Comparison of ENCODE assay signal across 21 mouse cellular contexts in genomic region chr2:164107125-164107874, GRCm38 (mm10). TPM values are rescaled to one million over a fixed set of nuclear protein-coding genes. Genes with fewer than 3 reads are reported as not detected.
DNase-seq lines count a peak whose midpoint lies in the region; ATAC-seq and TF ChIP-seq lines count a peak whose summit lies in the region.
"Had no signal": no experiment of that assay in that cellular context is flagged by ENCODE, and none has a peak within 500 bp of the region (broad histone marks: within the 10 kb centered on the region; RNA-seq: fewer than 3 reads in every experiment).

No protein-coding gene starts in this region.

- 78% methylated on average over 16 of the region's 16 CpGs for whole genome bisulfite sequencing in embryonic facial prominence, embryonic 12.5 days
- 81% methylated on average over 16 of the region's 16 CpGs for WGBS in embryonic facial prominence, embryonic 10.5 days
- WGBS in hindbrain, embryonic 13.5 days: 70% methylated on average over 16 of the region's 16 CpGs
- WGBS in hindbrain, embryonic 16.5 days: 63% methylated on average over 16 of the region's 16 CpGs

- no peak overlapping the region for H3K9ac ChIP-seq in embryonic facial prominence, embryonic 12.5 days
- H3K9ac ChIP-seq in hindbrain, embryonic 13.5 days: peak overlapping the region; percentile 13; the same call in 1 of the 2 replicates
- H3K9ac ChIP-seq in hindbrain, embryonic 16.5 days (ENCODE audit: low read depth, low read length): no peak overlapping the region
- H3K9ac ChIP-seq: intestine, embryonic 15.5 days; kidney, embryonic 15.5 days had no signal

- peaks cover 14% of the 10 kb centered on the region for H3K36me3 ChIP-seq in embryonic facial prominence, embryonic 12.5 days
- peaks cover 74% of the 10 kb centered on the region for H3K36me3 ChIP-seq in embryonic facial prominence, embryonic 10.5 days (replicated peaks)
- H3K36me3 ChIP-seq in hindbrain, embryonic 13.5 days: peaks cover 31% of the 10 kb centered on the region
- peaks cover 4% of the 10 kb centered on the region; the same call in 1 of the 2 replicates for H3K36me3 ChIP-seq in hindbrain, embryonic 16.5 days (ENCODE audit: control insufficient read depth, insufficient read depth, low read length)
- H3K36me3 ChIP-seq: intestine, embryonic 15.5 days had no signal

- ATAC-seq in embryonic facial prominence, embryonic 12.5 days (ENCODE audit: insufficient number of reproducible peaks, insufficient read depth, low FRiP score, low TSS enrichment): no peak
- ATAC-seq in hindbrain, embryonic 13.5 days (ENCODE audit: low FRiP score): no peak
- no peak; the same call in 1 of the 2 replicates for ATAC-seq in hindbrain, embryonic 16.5 days
- ATAC-seq: forebrain, embryonic 14.5 days; Patski had no signal

- H3K4me3 ChIP-seq in embryonic facial prominence, embryonic 12.5 days: no peak overlapping the region
- H3K4me3 ChIP-seq in embryonic facial prominence, embryonic 10.5 days: no peak overlapping the region
- H3K4me3 ChIP-seq in hindbrain, embryonic 13.5 days: no peak overlapping the region
- no peak overlapping the region for H3K4me3 ChIP-seq in hindbrain, embryonic 16.5 days (ENCODE audit: low read length)
- no peak overlapping the region for H3K4me3 ChIP-seq in embryonic fibroblast, embryonic 13.5 days (ENCODE audit: insufficient read depth, low read length)
- H3K4me3 ChIP-seq: erythroblast, embryonic 14.5 days; intestine, embryonic 15.5 days; kidney, embryonic 15.5 days; megakaryocyte, embryonic 14.5 days had no signal

- no peak for TF ChIP-seq POLR2A in embryonic fibroblast, embryonic 13.5 days (IDR thresholded peaks at IDR 0.05; ENCODE audit: low read depth, low read length)

- TF ChIP-seq CTCF in embryonic fibroblast, embryonic 13.5 days (IDR thresholded peaks at IDR 0.05; ENCODE audit: borderline replicate concordance, insufficient read depth, low read length): no peak

- H3K27me3 ChIP-seq in embryonic facial prominence, embryonic 12.5 days: no peaks in the 10 kb centered on the region
- H3K27me3 ChIP-seq in embryonic facial prominence, embryonic 10.5 days (replicated peaks; ENCODE audit: low read depth, poor library complexity, severe bottlenecking): no peaks in the 10 kb centered on the region
- H3K27me3 ChIP-seq in hindbrain, embryonic 13.5 days: no peaks in the 10 kb centered on the region
- no peaks in the 10 kb centered on the region for H3K27me3 ChIP-seq in hindbrain, embryonic 16.5 days (replicated peaks; ENCODE audit: control insufficient read depth, insufficient read depth, low read length)
- H3K27me3 ChIP-seq: intestine, embryonic 15.5 days; kidney, embryonic 15.5 days; megakaryocyte, embryonic 14.5 days; Patski had no signal

- H3K4me2 ChIP-seq in embryonic facial prominence, embryonic 12.5 days (replicated peaks): no peak overlapping the region
- H3K4me2 ChIP-seq in hindbrain, embryonic 13.5 days: no peak overlapping the region
- H3K4me2 ChIP-seq in hindbrain, embryonic 16.5 days (ENCODE audit: low read length): no peak overlapping the region
- H3K4me2 ChIP-seq: intestine, embryonic 15.5 days; kidney, embryonic 15.5 days; liver, embryonic 11.5 days had no signal

- H3K27ac ChIP-seq in embryonic facial prominence, embryonic 12.5 days: 0 out of 2 replicates have a peak overlapping the region, but pooled peaks have one; percentile 36
- no peak overlapping the region for H3K27ac ChIP-seq in embryonic facial prominence, embryonic 10.5 days (replicated peaks)
- no peak overlapping the region for H3K27ac ChIP-seq in hindbrain, embryonic 13.5 days
- H3K27ac ChIP-seq in hindbrain, embryonic 16.5 days (ENCODE audit: low read depth, low read length): no peak overlapping the region
- H3K27ac ChIP-seq in embryonic fibroblast, embryonic 13.5 days (ENCODE audit: insufficient read depth, low read length): peak overlapping the region; percentile 35
- H3K27ac ChIP-seq: intestine, embryonic 15.5 days; kidney, embryonic 15.5 days had no signal

- H3K4me1 ChIP-seq in embryonic facial prominence, embryonic 12.5 days: 0 out of 2 replicates have a peak, but pooled peaks cover 6% of the 10 kb centered on the region
- 0 out of 2 replicates have a peak, but pooled peaks cover 2% of the 10 kb centered on the region for H3K4me1 ChIP-seq in embryonic facial prominence, embryonic 10.5 days
- H3K4me1 ChIP-seq in hindbrain, embryonic 13.5 days (replicated peaks): 0 out of 2 replicates have a peak, but pooled peaks cover 5% of the 10 kb centered on the region
- no peaks in the 10 kb centered on the region for H3K4me1 ChIP-seq in hindbrain, embryonic 16.5 days (ENCODE audit: control insufficient read depth, insufficient read depth, low read depth, low read length)
- peaks cover 7% of the 10 kb centered on the region for H3K4me1 ChIP-seq in embryonic fibroblast, embryonic 13.5 days (ENCODE audit: control insufficient read depth, insufficient read depth, low read length)
- H3K4me1 ChIP-seq: kidney, embryonic 15.5 days had no signal

- no peak for DNase-seq in embryonic facial prominence, embryonic 10.5 days (ENCODE audit: low spot score)
- peak; percentile 15 for DNase-seq in ES-CJ7 (ENCODE audit: low read depth, low spot score)
- no peak for DNase-seq in kidney, postnatal 25 days
- DNase-seq in kidney, adult 11 months: no peak
- DNase-seq: adrenal gland, postnatal 25 days; cerebellum, adult 11-12 months; cerebellum, postnatal 14 days; gastrocnemius, postnatal 25 days; lung, adult 18-20 months; right cerebral cortex, postnatal 25 days had no signal

- no peaks in the 10 kb centered on the region for H3K9me3 ChIP-seq in embryonic facial prominence, embryonic 12.5 days
- H3K9me3 ChIP-seq in embryonic facial prominence, embryonic 10.5 days: no peaks in the 10 kb centered on the region
- no peaks in the 10 kb centered on the region for H3K9me3 ChIP-seq in hindbrain, embryonic 13.5 days
- no peaks in the 10 kb centered on the region for H3K9me3 ChIP-seq in hindbrain, embryonic 16.5 days (ENCODE audit: control insufficient read depth, low read length)
- H3K9me3 ChIP-seq: intestine, embryonic 15.5 days; kidney, embryonic 15.5 days; megakaryocyte, embryonic 14.5 days had no signal

RNA-seq across cellular contexts. Expression of gene Tomm34, which starts 36.3 kb away (rescaled TPM):
- polyA plus RNA-seq in embryonic facial prominence, embryonic 12.5 days (2016; fragmentation: Nextera tagmentation; extraction: Ambion mirVana): 58.9 and 63.3 TPM in 2 replicates
- polyA plus RNA-seq in embryonic facial prominence, embryonic 10.5 days (2016; fragmentation: Nextera tagmentation; extraction: Ambion mirVana): 68.1 and 71.9 TPM in 2 replicates
- 47.1 and 49.5 TPM in 2 replicates for polyA plus RNA-seq in hindbrain, embryonic 13.5 days (2015; fragmentation: Nextera tagmentation; extraction: Ambion mirVana)
- 52.5 and 54.2 TPM in 2 replicates for polyA plus RNA-seq in hindbrain, embryonic 16.5 days (2015; fragmentation: Nextera tagmentation; extraction: Ambion mirVana)
- polyA plus RNA-seq in embryonic fibroblast, embryonic 13.5 days (2011; ENCODE audit: insufficient read length, low read depth, missing spikeins): 37.2 and 38.8 TPM in 2 replicates

RNA-seq across cellular contexts. Expression of gene Stk4, which starts 37.2 kb away (rescaled TPM):
- polyA plus RNA-seq in embryonic facial prominence, embryonic 12.5 days (2016; fragmentation: Nextera tagmentation; extraction: Ambion mirVana): 24.2 and 25.4 TPM in 2 replicates
- 33.1 and 34.8 TPM in 2 replicates for polyA plus RNA-seq in embryonic facial prominence, embryonic 10.5 days (2016; fragmentation: Nextera tagmentation; extraction: Ambion mirVana)
- polyA plus RNA-seq in hindbrain, embryonic 13.5 days (2015; fragmentation: Nextera tagmentation; extraction: Ambion mirVana): 21.1 and 24.0 TPM in 2 replicates
- 16.3 and 17.4 TPM in 2 replicates for polyA plus RNA-seq in hindbrain, embryonic 16.5 days (2015; fragmentation: Nextera tagmentation; extraction: Ambion mirVana)
- polyA plus RNA-seq in embryonic fibroblast, embryonic 13.5 days (2011; ENCODE audit: insufficient read length, low read depth, missing spikeins): 23.1 and 24.0 TPM in 2 replicates

Comparison
In these comparisons a context has a peak if more than half of its experiments do, and no peak if none do; other contexts are left out.
1. H3K27ac ChIP-seq: peak in embryonic facial prominence, embryonic 12.5 days (single experiment) and embryonic fibroblast, embryonic 13.5 days (single experiment); none in embryonic facial prominence, embryonic 10.5 days (single experiment), hindbrain, embryonic 13.5 days (single experiment) and hindbrain, embryonic 16.5 days (single experiment).